ENCODE assay signal across 13 mouse cellular contexts in the genomic region with DNA sequence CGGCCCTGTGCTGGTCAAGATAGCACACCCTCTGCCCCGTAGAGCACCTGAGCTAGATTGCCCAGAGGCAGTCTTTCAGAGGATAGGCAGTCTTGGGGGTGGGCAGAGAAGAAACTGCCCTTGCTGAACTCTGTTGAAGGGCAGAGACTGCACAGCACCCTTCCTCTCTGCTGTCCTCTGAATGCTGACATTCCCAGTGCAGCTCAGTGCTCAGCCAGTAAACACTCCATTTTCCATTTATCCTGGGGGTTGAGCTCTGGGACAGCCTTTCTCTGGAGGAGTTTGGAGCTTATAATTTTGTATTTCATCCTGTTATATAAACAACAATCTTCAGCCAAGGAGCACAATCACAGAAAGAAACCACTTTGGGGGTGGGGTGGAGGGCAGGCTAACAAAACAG.
DNase-seq lines count a peak whose midpoint lies in the region; ATAC-seq and TF ChIP-seq lines count a peak whose summit lies in the region.
"Had no signal": no experiment of that assay in that cellular context is flagged by ENCODE, and none has a peak within 500 bp of the region (broad histone marks: within the 10 kb centered on the region; RNA-seq: fewer than 3 reads in every experiment).

No protein-coding gene starts in this region.

- TF ChIP-seq CTCF in lung, embryonic 14.5 days (IDR thresholded peaks at IDR 0.05; ENCODE audit: low read depth): no peak
- TF ChIP-seq CTCF in olfactory bulb, adult 2 months (IDR thresholded peaks at IDR 0.05; ENCODE audit: insufficient read depth, low read depth, low read length): no peak

- 20% methylated on average over 2 of the region's 2 CpGs for WGBS in heart, embryonic 15.5 days
- WGBS in lung, embryonic 14.5 days: 35% methylated on average over 2 of the region's 2 CpGs
- WGBS in embryonic facial prominence, embryonic 14.5 days: 68% methylated on average over 2 of the region's 2 CpGs
- WGBS in olfactory bulb, adult 2 months: 65% methylated on average over 2 of the region's 2 CpGs

- H3K4me3 ChIP-seq in heart, embryonic 15.5 days: no peak overlapping the region
- no peak overlapping the region for H3K4me3 ChIP-seq in lung, embryonic 14.5 days (ENCODE audit: low read depth, low read length)
- no peak overlapping the region for H3K4me3 ChIP-seq in embryonic facial prominence, embryonic 14.5 days (ENCODE audit: low read depth, low read length)
- no peak overlapping the region for H3K4me3 ChIP-seq in olfactory bulb, adult 2 months (ENCODE audit: insufficient read depth, low read depth, low read length)
- H3K4me3 ChIP-seq: hindbrain, embryonic 13.5 days had no signal

- no peak overlapping the region for H3K9ac ChIP-seq in heart, embryonic 15.5 days
- 0 out of 2 replicates have a peak overlapping the region, but pooled peaks have one; percentile 30 for H3K9ac ChIP-seq in lung, embryonic 14.5 days
- 0 out of 2 replicates have a peak overlapping the region, but pooled peaks have one; percentile 14 for H3K9ac ChIP-seq in embryonic facial prominence, embryonic 14.5 days (ENCODE audit: low read depth, low read length)
- H3K9ac ChIP-seq: hindbrain, embryonic 13.5 days had no signal

- no peak for TF ChIP-seq POLR2A in olfactory bulb, adult 2 months (IDR thresholded peaks at IDR 0.05; ENCODE audit: insufficient read depth, low read depth, low read length)

- H3K27ac ChIP-seq in heart, embryonic 15.5 days: peak overlapping the region; percentile 47
- H3K27ac ChIP-seq in lung, embryonic 14.5 days (ENCODE audit: low read depth): peak overlapping the region; percentile 73
- 0 out of 2 replicates have a peak overlapping the region, but pooled peaks have one; percentile 33 for H3K27ac ChIP-seq in embryonic facial prominence, embryonic 14.5 days (replicated peaks; ENCODE audit: low read depth, low read length)
- peak overlapping the region; percentile 32; the same call in 1 of the 2 replicates for H3K27ac ChIP-seq in olfactory bulb, adult 2 months (ENCODE audit: insufficient read depth, low read depth, low read length)
- H3K27ac ChIP-seq: hindbrain, embryonic 13.5 days had no signal

- no peaks in the 10 kb centered on the region for H3K9me3 ChIP-seq in heart, embryonic 15.5 days (replicated peaks)
- H3K9me3 ChIP-seq in lung, embryonic 14.5 days (ENCODE audit: low read depth, low read length): no peaks in the 10 kb centered on the region
- no peaks in the 10 kb centered on the region for H3K9me3 ChIP-seq in embryonic facial prominence, embryonic 14.5 days (ENCODE audit: control insufficient read depth, low read length)
- H3K9me3 ChIP-seq: hindbrain, embryonic 13.5 days had no signal

- H3K4me2 ChIP-seq in heart, embryonic 15.5 days: no peak overlapping the region
- H3K4me2 ChIP-seq in lung, embryonic 14.5 days: peak overlapping the region; percentile 5; the same call in 1 of the 2 replicates
- no peak overlapping the region for H3K4me2 ChIP-seq in embryonic facial prominence, embryonic 14.5 days (ENCODE audit: low read depth, low read length)
- H3K4me2 ChIP-seq: hindbrain, embryonic 13.5 days had no signal

- H3K4me1 ChIP-seq in heart, embryonic 15.5 days (replicated peaks): peaks cover 31% of the 10 kb centered on the region
- H3K4me1 ChIP-seq in lung, embryonic 14.5 days (ENCODE audit: insufficient read depth): peaks cover 20% of the 10 kb centered on the region
- peaks cover 34% of the 10 kb centered on the region for H3K4me1 ChIP-seq in embryonic facial prominence, embryonic 14.5 days (ENCODE audit: control insufficient read depth, insufficient read depth, low read length)
- H3K4me1 ChIP-seq in olfactory bulb, adult 2 months (ENCODE audit: control insufficient read depth, insufficient read depth, low read length): peaks cover 29% of the 10 kb centered on the region

- H3K36me3 ChIP-seq in heart, embryonic 15.5 days: no peaks in the 10 kb centered on the region
- 0 out of 2 replicates have a peak, but pooled peaks cover 4% of the 10 kb centered on the region for H3K36me3 ChIP-seq in lung, embryonic 14.5 days (ENCODE audit: insufficient read depth)
- no peaks in the 10 kb centered on the region for H3K36me3 ChIP-seq in embryonic facial prominence, embryonic 14.5 days (ENCODE audit: control insufficient read depth, insufficient read depth, low read length)

- ATAC-seq in heart, embryonic 15.5 days (replicated peaks; ENCODE audit: insufficient number of reproducible peaks, insufficient read depth, low FRiP score, low read depth): 0 out of 2 replicates have a peak, but pooled peaks have one; percentile 20
- ATAC-seq in lung, embryonic 14.5 days (ENCODE audit: insufficient read depth): peak; percentile 29; the same call in 1 of the 2 replicates
- ATAC-seq in embryonic facial prominence, embryonic 14.5 days (ENCODE audit: low read depth): no peak
- no peak for ATAC-seq in megakaryocyte, adult 5-6 weeks (ENCODE audit: poor library complexity, severe bottlenecking)
- ATAC-seq: forebrain, embryonic 14.5 days had no signal

- DNase-seq in heart, postnatal 4 days: no peak
- peak; percentile 46 for DNase-seq in lung, embryonic 14.5 days
- DNase-seq in lung, postnatal 10 days: no peak
- DNase-seq in embryonic facial prominence, embryonic 14.5 days (ENCODE audit: low spot score): no peak
- DNase-seq in gastrocnemius, postnatal 10 days: no peak
- DNase-seq: kidney, adult 9 months; layer of hippocampus, postnatal 36 days; liver had no signal

- H3K27me3 ChIP-seq in heart, embryonic 15.5 days: no peaks in the 10 kb centered on the region
- no peaks in the 10 kb centered on the region for H3K27me3 ChIP-seq in lung, embryonic 14.5 days (ENCODE audit: insufficient read depth, low read length)
- no peaks in the 10 kb centered on the region for H3K27me3 ChIP-seq in embryonic facial prominence, embryonic 14.5 days (replicated peaks; ENCODE audit: control insufficient read depth, insufficient read depth, low read length)
- H3K27me3 ChIP-seq: hindbrain, embryonic 13.5 days had no signal

Comparison
In these comparisons a context has a peak if more than half of its experiments do, and no peak if none do; other contexts are left out.
1. ATAC-seq: peak in heart, embryonic 15.5 days (single experiment) and lung, embryonic 14.5 days (single experiment); none in embryonic facial prominence, embryonic 14.5 days (single experiment) and megakaryocyte, adult 5-6 weeks (single experiment).
2. Peak in every context shown above with its lines, with median percentiles within 50 percentile points of each other: H3K27ac ChIP-seq.